Mouse (Mus musculus) myocyte (in vitro differentiated cells): ENCODE data around the gene Lcn3.

Experiments
- CEBPB ChIP-seq: IDR thresholded peaks from 2 replicates; pipeline ENCODE4 v1.6.1; 2011; ENCODE audit warnings: mild to moderate bottlenecking, moderate library complexity; ENCODE audit not compliant: poor library complexity, insufficient read depth, severe bottlenecking
- E2F4 ChIP-seq: IDR thresholded peaks from one replicate; pipeline ENCODE4 v1.6.1; 2011; ENCODE audit warnings: mild to moderate bottlenecking, control low read depth, moderate library complexity; ENCODE audit not compliant: insufficient read depth
- MAX ChIP-seq: IDR thresholded peaks from one replicate; pipeline ENCODE4 v1.6.1; 2011; ENCODE audit warnings: low read depth, mild to moderate bottlenecking, control low read depth
- MYOD1 ChIP-seq, 3 experiments: IDR thresholded peaks; one replicate each; pipeline ENCODE4 v1.6.1; 2011; ENCODE audit warnings: control low read depth in 2 of 3, low read depth in 2 of 3, mild to moderate bottlenecking in 2 of 3, moderate library complexity in 1 of 3; ENCODE audit not compliant: insufficient read length in 2 of 3, control insufficient read depth in 1 of 3
- MYOG ChIP-seq, 3 experiments: IDR thresholded peaks; one replicate each; pipeline ENCODE4 v1.6.1; 2011; ENCODE audit warnings: control low read depth in 2 of 3, low read depth in 2 of 3, mild to moderate bottlenecking in 2 of 3; ENCODE audit not compliant: insufficient read length in 2 of 3, control insufficient read depth in 1 of 3, insufficient read depth in 1 of 3
- POLR2A ChIP-seq: IDR thresholded peaks from one replicate; pipeline ENCODE4 v1.6.1; 2011; ENCODE audit warnings: low read depth, mild to moderate bottlenecking, control low read depth, moderate library complexity; ENCODE audit not compliant: insufficient read length
- POLR2AphosphoS2 ChIP-seq: IDR thresholded peaks from one replicate; pipeline ENCODE4 v1.6.1; 2011; ENCODE audit warnings: low read depth, control low read depth; ENCODE audit not compliant: insufficient read length
- REST ChIP-seq: IDR thresholded peaks from one replicate; pipeline ENCODE4 v1.6.1; 2011; ENCODE audit warnings: mild to moderate bottlenecking, control low read depth, moderate library complexity; ENCODE audit not compliant: insufficient read depth, insufficient read length
- SRF ChIP-seq: IDR thresholded peaks from one replicate; pipeline ENCODE4 v1.6.1; 2011; ENCODE audit warnings: low read depth; ENCODE audit not compliant: control insufficient read depth, insufficient read length
- TCF12 ChIP-seq: IDR thresholded peaks from one replicate; pipeline ENCODE4 v1.6.1; 2011; ENCODE audit warnings: mild to moderate bottlenecking, control low read depth; ENCODE audit not compliant: poor library complexity, insufficient read depth, severe bottlenecking
- TCF3 ChIP-seq: IDR thresholded peaks from one replicate; pipeline ENCODE4 v1.6.1; 2011; ENCODE audit warnings: low read depth, control low read depth; ENCODE audit not compliant: insufficient read length
- USF1 ChIP-seq: IDR thresholded peaks from one replicate; pipeline ENCODE4 v1.6.1; 2011; ENCODE audit warnings: low read depth, mild to moderate bottlenecking, control low read depth, moderate library complexity

- no peak for TF ChIP-seq POLR2AphosphoS2
- no peak for TF ChIP-seq TCF3
- no peak for TF ChIP-seq POLR2A
- no peak for TF ChIP-seq MAX
- no peak for TF ChIP-seq USF1
- TF ChIP-seq CEBPB = no peak
- no peak for TF ChIP-seq TCF12
- TF ChIP-seq E2F4 = no peak
- TF ChIP-seq MYOD1 (IDR thresholded peaks at IDR 0.05; ENCODE audit: control insufficient read depth in 1 of 3, insufficient read length in 2 of 3, low read depth in 2 of 3) = no peak
- TF ChIP-seq MYOG (IDR thresholded peaks at IDR 0.05; ENCODE audit: control insufficient read depth in 1 of 3, insufficient read depth in 1 of 3, insufficient read length in 2 of 3, low read depth in 2 of 3) = no peak
- TF ChIP-seq SRF = no peak
- TF ChIP-seq REST = no peak
Observed at GRCm38 (mm10) chr2:25779076-25779475, 13.7 kb downstream of the Lcn3 start.
